Mouse (Mus musculus) forebrain, embryonic 16.5 days (tissue): ENCODE data around the gene Tmem110. TPM values are rescaled to one million over a fixed set of nuclear protein-coding genes. Genes with fewer than 3 reads are reported as not detected.

Experiments
- ATAC-seq: fragments of 200-750 bp; cut with Nextera tagmentation; 2 replicates; pipeline ENCODE4 v1.8.0; 2017; ENCODE audit warnings: mild to moderate bottlenecking, moderate library complexity
- H3K27ac ChIP-seq: fragments of 300-500 bp; sonication (generic); 2 replicates; pipeline ENCODE4 v1.5.1; 2014; ENCODE audit warnings: low read length, control low read depth
- H3K27me3 ChIP-seq: fragments of 300-500 bp; sonication (generic); replicated peaks from 2 replicates; pipeline ENCODE4 v1.6.1; 2014; ENCODE audit warnings: low read length; ENCODE audit not compliant: control insufficient read depth, insufficient read depth
- H3K36me3 ChIP-seq: fragments of 300-500 bp; sonication (generic); 2 replicates; pipeline ENCODE4 v1.6.1; 2014; ENCODE audit not compliant: control insufficient read depth, insufficient read depth
- H3K4me1 ChIP-seq: fragments of 300-500 bp; sonication (generic); replicated peaks from 2 replicates; pipeline ENCODE4 v1.6.1; 2014; ENCODE audit warnings: low read length; ENCODE audit not compliant: control insufficient read depth, insufficient read depth
- H3K4me2 ChIP-seq: fragments of 300-500 bp; sonication (generic); 2 replicates; pipeline ENCODE4 v1.6.1; 2014; ENCODE audit warnings: mild to moderate bottlenecking, low read length, control low read depth
- H3K4me3 ChIP-seq: fragments of 300-500 bp; sonication (generic); replicated peaks from 2 replicates; pipeline ENCODE4 v1.5.1; 2014; ENCODE audit warnings: mild to moderate bottlenecking, low read length, control low read depth
- H3K9ac ChIP-seq: fragments of 300-500 bp; sonication (generic); replicated peaks from 2 replicates; pipeline ENCODE4 v1.6.1; 2014; ENCODE audit warnings: low read depth, low read length, control low read depth
- H3K9me3 ChIP-seq: fragments of 300-500 bp; sonication (generic); 2 replicates; pipeline ENCODE4 v1.6.1; 2016; ENCODE audit warnings: low read length; ENCODE audit not compliant: control insufficient read depth
- WGBS: fragments of 180-500 bp; shearing (Covaris S2); extraction: QIAGEN DNeasy Blood & Tissue Kit; methylation state at CpG from one replicate; pipeline ENCODE4 v1.1.7; 2014; 5-methylcytosine and 5-hydroxymethylcytosine counted together
- polyA plus RNA-seq: library from polyadenylated mRNA; unstranded; fragments of >200 nt; fragmentation: Nextera tagmentation; extraction: Ambion mirVana; gene quantifications from 2 replicates; pipeline ENCODE4 v1.2.1, GENCODE M21; 2015

Gene Tmem110
- polyA plus RNA-seq, 1 experiment from 2014 or later: 18.3 TPM

- 88% methylated on average over 4 of the region's 4 CpGs for WGBS
- no peaks in the 10 kb centered on the region for H3K36me3 ChIP-seq
Measured at GRCm38 (mm10) chr14:30827480-30827879, 2.1 kb downstream of the Tmem110 start.

GRCm38 (mm10) chr14:30828077-30828476 lies 2.7 kb downstream of the Tmem110 start:
- H3K4me2 ChIP-seq: no peak overlapping the region
- no peak for ATAC-seq
- H3K36me3 ChIP-seq: no peaks in the 10 kb centered on the region
- no peak overlapping the region for H3K27ac ChIP-seq
- H3K4me3 ChIP-seq: no peak overlapping the region
- H3K9ac ChIP-seq: no peak overlapping the region
- H3K27me3 ChIP-seq: no peaks in the 10 kb centered on the region
- H3K4me1 ChIP-seq: peaks cover 16% of the 10 kb centered on the region
- 89% methylated on average over 4 of the region's 4 CpGs for WGBS
- no peaks in the 10 kb centered on the region for H3K9me3 ChIP-seq

More at GRCm38 (mm10) chr14:30827480-30827879, 2.1 kb downstream of the Tmem110 start:
- Histone ChIP-seq H3K4me2 (no peak overlapping the region), H3K4me3 (no peak overlapping the region), H3K9ac (no peak overlapping the region), H3K27ac (no peak overlapping the region), H3K4me1 (peaks cover 16% of the 10 kb centered on the region), H3K27me3 (no peaks in the 10 kb centered on the region), H3K9me3 (no peaks in the 10 kb centered on the region)
- no peak for ATAC-seq

- WGBS: 87% methylated on average over 11 of the region's 11 CpGs
- Histone ChIP-seq H3K4me3 (no peak overlapping the region), H3K27ac (no peak overlapping the region), H3K9me3 (no peaks in the 10 kb centered on the region), H3K4me2 (no peak overlapping the region), H3K36me3 (no peaks in the 10 kb centered on the region), H3K9ac (no peak overlapping the region), H3K27me3 (no peaks in the 10 kb centered on the region), H3K4me1 (peaks cover 16% of the 10 kb centered on the region)
- no peak for ATAC-seq
Measured at GRCm38 (mm10) chr14:30828635-30829460, 3.5 kb downstream of the Tmem110 start.

GRCm38 (mm10) chr14:30837416-30837996 lies 12.1 kb downstream of the Tmem110 start:
- no peak overlapping the region for H3K27ac ChIP-seq
- no peaks in the 10 kb centered on the region for H3K9me3 ChIP-seq
- H3K4me2 ChIP-seq: no peak overlapping the region
- no peaks in the 10 kb centered on the region for H3K4me1 ChIP-seq
- H3K9ac ChIP-seq: no peak overlapping the region
- 95% methylated on average over 14 of the region's 14 CpGs for whole genome bisulfite sequencing
- ATAC-seq: no peak
- no peaks in the 10 kb centered on the region for H3K36me3 ChIP-seq
- no peaks in the 10 kb centered on the region for H3K27me3 ChIP-seq
- H3K4me3 ChIP-seq: no peak overlapping the region

- no peak for ATAC-seq
- WGBS: 83% methylated on average over 3 of the region's 3 CpGs
- no peaks in the 10 kb centered on the region for H3K27me3 ChIP-seq
- H3K27ac ChIP-seq: no peak overlapping the region
- no peaks in the 10 kb centered on the region for H3K36me3 ChIP-seq
- H3K4me3 ChIP-seq: no peak overlapping the region
- no peak overlapping the region for H3K4me2 ChIP-seq
- H3K9me3 ChIP-seq: no peaks in the 10 kb centered on the region
- H3K9ac ChIP-seq: no peak overlapping the region
- H3K4me1 ChIP-seq: no peaks in the 10 kb centered on the region
Measured at GRCm38 (mm10) chr14:30843701-30844100, 18.3 kb downstream of the Tmem110 start.

- WGBS: 89% methylated on average over 5 of the region's 5 CpGs
- no peaks in the 10 kb centered on the region for H3K9me3 ChIP-seq
- H3K4me2 ChIP-seq: no peak overlapping the region
- no peak overlapping the region for H3K4me3 ChIP-seq
- no peak overlapping the region for H3K9ac ChIP-seq
- no peak for ATAC-seq
- H3K4me1 ChIP-seq: no peaks in the 10 kb centered on the region
- no peak overlapping the region for H3K27ac ChIP-seq
- no peaks in the 10 kb centered on the region for H3K36me3 ChIP-seq
- H3K27me3 ChIP-seq: no peaks in the 10 kb centered on the region
Measured at GRCm38 (mm10) chr14:30850504-30850903, 25.1 kb downstream of the Tmem110 start.

- Histone ChIP-seq H3K9ac (no peak overlapping the region), H3K27me3 (no peaks in the 10 kb centered on the region), H3K4me1 (no peaks in the 10 kb centered on the region), H3K9me3 (no peaks in the 10 kb centered on the region), H3K36me3 (no peaks in the 10 kb centered on the region), H3K4me2 (no peak overlapping the region), H3K27ac (no peak overlapping the region), H3K4me3 (no peak overlapping the region)
- ATAC-seq: no peak
- WGBS: 95% methylated on average over 5 of the region's 5 CpGs
Measured at GRCm38 (mm10) chr14:30852325-30852724, 26.9 kb downstream of the Tmem110 start.

GRCm38 (mm10) chr14:30855316-30855715 lies 29.9 kb downstream of the Tmem110 start:
- no peaks in the 10 kb centered on the region for H3K36me3 ChIP-seq
- no peak for ATAC-seq
- H3K4me2 ChIP-seq: no peak overlapping the region
- H3K9ac ChIP-seq: no peak overlapping the region
- no peaks in the 10 kb centered on the region for H3K4me1 ChIP-seq
- no peaks in the 10 kb centered on the region for H3K27me3 ChIP-seq
- WGBS: 91% methylated on average over 3 of the region's 3 CpGs
- no peaks in the 10 kb centered on the region for H3K9me3 ChIP-seq
- no peak overlapping the region for H3K27ac ChIP-seq
- H3K4me3 ChIP-seq: no peak overlapping the region

- no peaks in the 10 kb centered on the region for H3K36me3 ChIP-seq
- H3K27ac ChIP-seq: no peak overlapping the region
- no peak for ATAC-seq
- no peaks in the 10 kb centered on the region for H3K9me3 ChIP-seq
- H3K4me1 ChIP-seq: no peaks in the 10 kb centered on the region
- no peak overlapping the region for H3K4me2 ChIP-seq
- no peaks in the 10 kb centered on the region for H3K27me3 ChIP-seq
- 91% methylated on average over 10 of the region's 10 CpGs for WGBS
- no peak overlapping the region for H3K4me3 ChIP-seq
- H3K9ac ChIP-seq: no peak overlapping the region
Measured at GRCm38 (mm10) chr14:30856885-30857507, 31.6 kb downstream of the Tmem110 start.
